Mouse (Mus musculus) testis, adult 2 months (tissue): ENCODE data around the gene Lrrc4. TPM values are rescaled to one million over a fixed set of nuclear protein-coding genes. Genes with fewer than 3 reads are reported as not detected.

ENCODE experiments used
- H3K27ac ChIP-seq: fragments of 200-500 bp; 2 replicates; pipeline ENCODE4 v1.5.1; 2012; ENCODE audit warnings: low read depth, low read length; ENCODE audit not compliant: control insufficient read depth, insufficient read depth
- H3K27me3 ChIP-seq: fragments of 200-500 bp; 2 replicates; pipeline ENCODE4 v1.6.1; 2012; ENCODE audit warnings: mild to moderate bottlenecking, low read length, moderate library complexity; ENCODE audit not compliant: control insufficient read depth, insufficient read depth
- H3K36me3 ChIP-seq: fragments of 200-500 bp; 2 replicates; pipeline ENCODE4 v1.6.1; 2012; ENCODE audit warnings: mild to moderate bottlenecking, low read length; ENCODE audit not compliant: control insufficient read depth, insufficient read depth
- H3K4me1 ChIP-seq: fragments of 200-500 bp; 2 replicates; pipeline ENCODE4 v1.6.1; 2012; ENCODE audit warnings: low read length; ENCODE audit not compliant: control insufficient read depth, insufficient read depth
- H3K4me3 ChIP-seq: fragments of 200-500 bp; 2 replicates; pipeline ENCODE4 v1.5.1; 2012; ENCODE audit warnings: low read depth, mild to moderate bottlenecking, low read length, moderate library complexity, mixed read lengths; ENCODE audit not compliant: control insufficient read depth
- CTCF ChIP-seq: fragments of 200-500 bp; IDR thresholded peaks from 2 replicates; pipeline ENCODE4 v1.5.1; 2012; ENCODE audit warnings: low read depth, mild to moderate bottlenecking, inconsistent platforms, low read length, moderate library complexity; ENCODE audit not compliant: control insufficient read depth, insufficient read depth, insufficient replicate concordance
- POLR2A ChIP-seq: fragments of 200-500 bp; IDR thresholded peaks from 2 replicates; pipeline ENCODE4 v1.6.1; 2012; ENCODE audit warnings: low read depth, mild to moderate bottlenecking, inconsistent platforms, low read length, moderate library complexity; ENCODE audit not compliant: control insufficient read depth
- polyA plus RNA-seq: library from polyadenylated mRNA; depleted of rRNA; stranded (reverse); fragments of >200 nt; gene quantifications from 2 replicates; pipeline ENCODE4 v1.2.3, GENCODE M21; 2012

The Lrrc4 gene
- polyA plus RNA-seq, 1 experiment: 3.0 TPM

- no peak overlapping the region for H3K27ac ChIP-seq
- no peaks in the 10 kb centered on the region for H3K27me3 ChIP-seq
- H3K36me3 ChIP-seq: no peaks in the 10 kb centered on the region
- no peaks in the 10 kb centered on the region for H3K4me1 ChIP-seq
- no peak for TF ChIP-seq POLR2A
- no peak for TF ChIP-seq CTCF
- H3K4me3 ChIP-seq: no peak overlapping the region
Observed at GRCm38 (mm10) chr6:28823802-28824201, 7.7 kb downstream of the Lrrc4 start.

GRCm38 (mm10) chr6:28823375-28823774 lies 8.2 kb downstream of the Lrrc4 start:
- no peaks in the 10 kb centered on the region for H3K4me1 ChIP-seq
- TF ChIP-seq POLR2A: no peak
- TF ChIP-seq CTCF: no peak

GRCm38 (mm10) chr6:28822296-28822695 lies 9.3 kb downstream of the Lrrc4 start:
- Histone ChIP-seq H3K27me3 (no peaks in the 10 kb centered on the region), H3K27ac (no peak overlapping the region), H3K4me1 (no peaks in the 10 kb centered on the region), H3K4me3 (no peak overlapping the region), H3K36me3 (no peaks in the 10 kb centered on the region)
- no peak for TF ChIP-seq POLR2A
- no peak for TF ChIP-seq CTCF

More at GRCm38 (mm10) chr6:28823375-28823774, 8.2 kb downstream of the Lrrc4 start:
- Histone ChIP-seq H3K4me3 (no peak overlapping the region), H3K27me3 (no peaks in the 10 kb centered on the region), H3K36me3 (no peaks in the 10 kb centered on the region), H3K27ac (no peak overlapping the region)

GRCm38 (mm10) chr6:28819509-28820358 lies 11.8 kb downstream of the Lrrc4 start:
- no peak overlapping the region for H3K4me3 ChIP-seq
- H3K27ac ChIP-seq: no peak overlapping the region; the same call in 1 of the 2 replicates
- H3K4me1 ChIP-seq: no peaks in the 10 kb centered on the region; the same call in 1 of the 2 replicates
- TF ChIP-seq POLR2A (no peak), CTCF (no peak)
- H3K27me3 ChIP-seq: no peaks in the 10 kb centered on the region
- H3K36me3 ChIP-seq: no peaks in the 10 kb centered on the region

GRCm38 (mm10) chr6:28817039-28817438 lies 14.5 kb downstream of the Lrrc4 start:
- Histone ChIP-seq H3K27me3 (no peaks in the 10 kb centered on the region), H3K36me3 (no peaks in the 10 kb centered on the region), H3K4me1 (no peaks in the 10 kb centered on the region; the same call in 1 of the 2 replicates), H3K27ac (no peak overlapping the region), H3K4me3 (peak overlapping the region; percentile 2; the same call in 1 of the 2 replicates)
- TF ChIP-seq CTCF: no peak
- TF ChIP-seq POLR2A: no peak

GRCm38 (mm10) chr6:28814895-28815294 lies 16.7 kb downstream of the Lrrc4 start:
- TF ChIP-seq POLR2A: no peak
- no peak for TF ChIP-seq CTCF
- Histone ChIP-seq H3K27ac (no peak overlapping the region), H3K27me3 (no peaks in the 10 kb centered on the region), H3K4me1 (no peaks in the 10 kb centered on the region; the same call in 1 of the 2 replicates), H3K4me3 (no peak overlapping the region), H3K36me3 (no peaks in the 10 kb centered on the region)

GRCm38 (mm10) chr6:28813057-28813456 lies 18.5 kb downstream of the Lrrc4 start:
- Histone ChIP-seq H3K36me3 (no peaks in the 10 kb centered on the region), H3K27ac (no peak overlapping the region), H3K4me3 (no peak overlapping the region), H3K27me3 (no peaks in the 10 kb centered on the region), H3K4me1 (no peaks in the 10 kb centered on the region; the same call in 1 of the 2 replicates)
- no peak for TF ChIP-seq CTCF
- no peak for TF ChIP-seq POLR2A
